7 mouse cellular contexts compared by ENCODE assay signal in the genomic region with DNA sequence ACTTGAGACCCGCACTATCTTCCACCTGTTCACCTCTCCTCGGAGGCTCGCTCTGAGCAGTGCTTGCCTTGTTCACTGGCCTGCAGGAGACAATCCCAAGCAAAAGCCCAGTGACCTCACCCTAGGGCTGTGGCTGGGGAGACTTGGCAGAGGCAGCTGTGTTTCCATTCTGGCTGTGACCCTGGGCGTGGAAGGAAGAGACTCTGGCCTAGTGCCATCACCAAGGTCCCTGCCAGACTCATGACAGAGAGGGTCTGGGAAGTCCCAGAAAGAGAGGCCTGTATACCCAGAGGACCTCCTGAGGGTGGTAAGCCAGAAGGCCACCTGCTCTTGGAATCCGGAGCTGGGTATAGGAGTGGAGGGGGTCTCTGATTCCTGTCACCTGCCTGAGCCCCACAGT.
DNase-seq lines count a peak whose midpoint lies in the region; ATAC-seq lines count a peak whose summit lies in the region.

No protein-coding gene starts in this region.

- no peak overlapping the region for H3K27ac ChIP-seq in embryonic facial prominence, embryonic 14.5 days (replicated peaks; ENCODE audit: low read depth, low read length)
- H3K27ac ChIP-seq in hindbrain, embryonic 13.5 days = 0 out of 2 replicates have a peak overlapping the region, but pooled peaks have one; percentile 77

- 70% methylated on average over 5 of the region's 5 CpGs for WGBS in embryonic facial prominence, embryonic 14.5 days
- WGBS in hindbrain, embryonic 13.5 days = 68% methylated on average over 5 of the region's 5 CpGs

- no peak overlapping the region for H3K4me3 ChIP-seq in embryonic facial prominence, embryonic 14.5 days (ENCODE audit: low read depth, low read length)
- H3K4me3 ChIP-seq in hindbrain, embryonic 13.5 days = no peak overlapping the region

- H3K4me1 ChIP-seq in embryonic facial prominence, embryonic 14.5 days (ENCODE audit: control insufficient read depth, insufficient read depth, low read length) = peaks cover 21% of the 10 kb centered on the region
- H3K4me1 ChIP-seq in hindbrain, embryonic 13.5 days (replicated peaks) = peaks cover 29% of the 10 kb centered on the region

- ATAC-seq in embryonic facial prominence, embryonic 14.5 days (ENCODE audit: low read depth) = no peak
- ATAC-seq in hindbrain, embryonic 13.5 days (ENCODE audit: low FRiP score) = no peak
- no peak for ATAC-seq in megakaryocyte, adult 5-6 weeks (ENCODE audit: poor library complexity, severe bottlenecking)

- no peak overlapping the region for H3K9ac ChIP-seq in embryonic facial prominence, embryonic 14.5 days (ENCODE audit: low read depth, low read length)
- no peak overlapping the region for H3K9ac ChIP-seq in hindbrain, embryonic 13.5 days

- H3K4me2 ChIP-seq in embryonic facial prominence, embryonic 14.5 days (ENCODE audit: low read depth, low read length) = no peak overlapping the region
- H3K4me2 ChIP-seq in hindbrain, embryonic 13.5 days = no peak overlapping the region

- H3K9me3 ChIP-seq in embryonic facial prominence, embryonic 14.5 days (ENCODE audit: control insufficient read depth, low read length) = no peaks in the 10 kb centered on the region
- H3K9me3 ChIP-seq in hindbrain, embryonic 13.5 days = no peaks in the 10 kb centered on the region

- H3K27me3 ChIP-seq in embryonic facial prominence, embryonic 14.5 days (replicated peaks; ENCODE audit: control insufficient read depth, insufficient read depth, low read length) = no peaks in the 10 kb centered on the region
- H3K27me3 ChIP-seq in hindbrain, embryonic 13.5 days = no peaks in the 10 kb centered on the region

- H3K36me3 ChIP-seq in embryonic facial prominence, embryonic 14.5 days (ENCODE audit: control insufficient read depth, insufficient read depth, low read length) = no peaks in the 10 kb centered on the region
- no peaks in the 10 kb centered on the region for H3K36me3 ChIP-seq in hindbrain, embryonic 13.5 days

- DNase-seq in urinary bladder, postnatal 14 days (ENCODE audit: low spot score) = peak; percentile 57
- no peak for DNase-seq in urinary bladder, postnatal 10 days (ENCODE audit: low spot score)
- DNase-seq in embryonic facial prominence, embryonic 14.5 days (ENCODE audit: low spot score) = peak; percentile 67
- DNase-seq in lung, postnatal 36 days = peak; percentile 92
- DNase-seq in frontal cortex, postnatal 36 days (ENCODE audit: low spot score in 2 of 2) = no peak

Comparison
In these comparisons a context has a peak if more than half of its experiments do, and no peak if none do; other contexts are left out.
1. DNase-seq: peak in urinary bladder, postnatal 14 days (single experiment), embryonic facial prominence, embryonic 14.5 days (single experiment) and lung, postnatal 36 days (single experiment); none in urinary bladder, postnatal 10 days (single experiment) and frontal cortex, postnatal 36 days (0 of 2).